Mouse (Mus musculus): Measurements from ENCODE around the gene Lrrc10. TPM values are rescaled to one million over a fixed set of nuclear protein-coding genes. Genes with fewer than 3 reads are reported as not detected.

Lrrc10 gene
- polyA plus RNA-seq, 1 experiment, result 0.13 TPM

- WGBS, result 47% methylated on average over 4 of the region's 4 CpGs
- H3K4me3 ChIP-seq (ENCODE audit: insufficient read depth, low read depth, low read length), result no peak overlapping the region
- DNase-seq, result peak; percentile 38
Observed at GRCm38 (mm10) chr10:117089628-117090027, 44.5 kb downstream of the Lrrc10 start.

GRCm38 (mm10) chr10:117094504-117095329 is 49.6 kb downstream of the Lrrc10 start:
- 64% methylated on average over 15 of the region's 15 CpGs for WGBS
- no peaks in the 10 kb centered on the region for H3K27me3 ChIP-seq (replicated peaks; ENCODE audit: control insufficient read depth, insufficient read depth, low read length)
- TF ChIP-seq CTCF (conservative IDR thresholded peaks at IDR 0.05; ENCODE audit: insufficient read depth, insufficient read length, low read depth, low read length) (no peak), POLR2A (IDR thresholded peaks at IDR 0.05; ENCODE audit: low read depth, low read length) (no peak)
- no peaks in the 10 kb centered on the region for H3K4me1 ChIP-seq (ENCODE audit: control insufficient read depth, insufficient read depth, low read length)
- DNase-seq, result peak; percentile 39
- H3K36me3 ChIP-seq (ENCODE audit: control insufficient read depth, insufficient read depth, low read length), result no peaks in the 10 kb centered on the region
- peak overlapping the region; percentile 43; the same call in 1 of the 2 replicates for H3K27ac ChIP-seq (ENCODE audit: insufficient read depth, low read depth, low read length)
- H3K4me3 ChIP-seq (ENCODE audit: insufficient read depth, low read depth, low read length), result no peak overlapping the region

More at GRCm38 (mm10) chr10:117089628-117090027, 44.5 kb downstream of the Lrrc10 start:
- H3K36me3 ChIP-seq (ENCODE audit: control insufficient read depth, insufficient read depth, low read length), result no peaks in the 10 kb centered on the region
- no peak overlapping the region for H3K27ac ChIP-seq (ENCODE audit: insufficient read depth, low read depth, low read length)
- TF ChIP-seq CTCF (conservative IDR thresholded peaks at IDR 0.05; ENCODE audit: insufficient read depth, insufficient read length, low read depth, low read length) (no peak), POLR2A (IDR thresholded peaks at IDR 0.05; ENCODE audit: low read depth, low read length) (no peak)
- no peaks in the 10 kb centered on the region for H3K4me1 ChIP-seq (ENCODE audit: control insufficient read depth, insufficient read depth, low read length)
- H3K27me3 ChIP-seq (replicated peaks; ENCODE audit: control insufficient read depth, insufficient read depth, low read length), result no peaks in the 10 kb centered on the region

- H3K27me3 ChIP-seq (replicated peaks; ENCODE audit: control insufficient read depth, insufficient read depth, low read length), result no peaks in the 10 kb centered on the region
- no peak for DNase-seq
- no peak overlapping the region for H3K4me3 ChIP-seq (ENCODE audit: insufficient read depth, low read depth, low read length)
- H3K27ac ChIP-seq (ENCODE audit: insufficient read depth, low read depth, low read length), result no peak overlapping the region
- no peak for TF ChIP-seq CTCF (conservative IDR thresholded peaks at IDR 0.05; ENCODE audit: insufficient read depth, insufficient read length, low read depth, low read length)
- TF ChIP-seq POLR2A (IDR thresholded peaks at IDR 0.05; ENCODE audit: low read depth, low read length), result no peak
- H3K4me1 ChIP-seq (ENCODE audit: control insufficient read depth, insufficient read depth, low read length), result no peaks in the 10 kb centered on the region
- 88% methylated on average over 6 of the region's 6 CpGs for WGBS
- no peaks in the 10 kb centered on the region for H3K36me3 ChIP-seq (ENCODE audit: control insufficient read depth, insufficient read depth, low read length)
Observed at GRCm38 (mm10) chr10:117096096-117096495, 51.0 kb downstream of the Lrrc10 start.

Other genes starting within 250 kb of the Lrrc10 start
- 0.02 and 0.04 TPM in 2 replicates for gene Myrfl, start 148.4 kb upstream of the Lrrc10 start, polyA plus RNA-seq (2012; rRNA removed)
- gene Rab3ip, start 94.6 kb upstream of the Lrrc10 start, polyA plus RNA-seq (2012; rRNA removed), result 641 and 892 TPM in 2 replicates
- gene Gm10271, start 72.7 kb upstream of the Lrrc10 start, polyA plus RNA-seq (2012; rRNA removed), result not detected in 2 replicates
- 0.97 and 1.1 TPM in 2 replicates for gene Best3, start 59.0 kb upstream of the Lrrc10 start, polyA plus RNA-seq (2012; rRNA removed)
- 67.1 and 84.6 TPM in 2 replicates for gene Cct2, start 18.5 kb downstream of the Lrrc10 start, polyA plus RNA-seq (2012; rRNA removed)
- gene Frs2, start 103.2 kb downstream of the Lrrc10 start, polyA plus RNA-seq (2012; rRNA removed), result 13.0 and 13.2 TPM in 2 replicates
- 18.0 and 21.8 TPM in 2 replicates for gene Yeats4, start 179.2 kb downstream of the Lrrc10 start, polyA plus RNA-seq (2012; rRNA removed)
- not detected in 2 replicates for gene 9530003J23Rik, start 193.4 kb downstream of the Lrrc10 start, polyA plus RNA-seq (2012; rRNA removed)
- 42.5 and 101 TPM in 2 replicates for gene Lyz2, start 237.0 kb downstream of the Lrrc10 start, polyA plus RNA-seq (2012; rRNA removed)
- gene Lyz1, start 247.5 kb downstream of the Lrrc10 start, polyA plus RNA-seq (2012; rRNA removed), result 1.9 and 6.2 TPM in 2 replicates